Mouse (Mus musculus): ENCODE data around the gene Unc79.
A peak's percentile ranks its signal among the peaks of the same experiment; 100 is the strongest.

Unc79 gene

DNA sequence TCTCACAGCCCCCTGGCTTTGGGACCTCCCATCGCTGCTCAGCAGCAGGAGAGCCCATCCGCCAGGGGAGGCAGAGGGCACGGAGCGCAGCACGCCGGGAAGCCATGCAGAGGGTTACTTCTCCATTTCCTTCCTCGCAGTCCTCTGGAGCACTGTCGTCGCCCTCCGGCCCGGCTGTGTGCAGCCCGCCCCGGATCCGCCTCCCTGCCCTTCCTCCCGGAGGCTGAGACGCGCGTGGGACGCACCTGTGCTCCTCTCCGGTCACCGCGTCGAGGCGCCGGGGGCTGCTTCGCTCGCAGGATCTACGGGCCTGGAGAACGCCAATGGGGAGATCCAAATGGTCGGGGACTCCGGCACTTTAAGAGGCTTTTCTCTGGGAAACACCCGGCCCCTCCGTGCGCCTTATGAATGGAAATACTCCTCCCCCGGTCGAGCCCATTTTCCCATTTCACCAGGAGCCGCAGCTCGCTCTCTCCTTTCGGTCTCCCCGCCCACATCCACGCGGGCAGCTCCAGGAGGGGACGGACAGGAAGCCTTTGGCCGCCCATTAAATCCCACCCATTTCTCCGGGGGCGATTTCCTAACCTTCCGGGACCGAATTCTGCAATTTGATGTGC, at the start of gene Unc79:
Gene Unc79 (plus strand): TSS at position 82 of the 617 bp plus-strand sequence.
- peak; percentile 46 for DNase-seq (ENCODE audit: low read depth, low spot score)

DNA sequence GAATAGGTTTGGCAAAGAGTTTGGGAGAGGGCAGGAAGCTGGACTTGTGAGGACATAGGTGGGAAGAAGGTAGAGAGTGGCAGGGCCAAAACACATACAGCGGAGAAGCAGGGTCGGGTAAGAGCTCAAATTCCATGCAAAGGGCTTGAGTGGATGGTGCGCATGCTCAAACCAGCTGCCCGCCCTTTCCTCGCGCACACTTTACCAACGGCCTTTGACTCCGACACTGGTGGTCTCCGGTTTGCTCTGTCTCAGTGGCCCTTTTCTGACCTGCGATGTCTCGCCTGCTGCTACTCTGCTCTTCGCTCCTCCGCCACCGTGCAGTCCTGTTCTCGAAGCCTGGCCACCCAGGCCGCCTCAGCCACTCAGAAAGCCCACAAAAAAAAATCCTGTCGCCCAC, 49.6 kb upstream of the Unc79 start, which contains the start of gene Cox8c:
Gene Cox8c (plus strand): TSS at position 226 of the 400 bp plus-strand sequence.
- DNase-seq (ENCODE audit: low read depth, low spot score) = no peak

DNA sequence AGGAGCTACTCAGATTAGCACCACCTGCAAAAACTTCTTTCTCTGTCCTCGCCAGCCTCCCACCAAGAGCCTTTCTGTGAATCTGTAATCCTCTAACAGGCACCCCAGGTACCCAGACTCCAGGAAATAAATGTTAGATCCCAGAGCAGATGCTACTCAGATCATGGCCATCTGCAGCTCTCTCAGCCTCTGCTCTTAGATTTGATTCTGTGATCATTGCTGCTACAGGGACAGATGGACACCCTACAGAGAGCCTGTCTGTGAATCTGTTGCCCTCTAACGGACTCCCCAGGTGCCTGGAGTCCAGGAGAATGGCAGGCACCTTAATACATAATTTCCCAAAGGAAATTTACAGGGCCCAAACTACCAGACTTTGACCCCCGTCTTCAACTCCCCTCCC, 40.5 kb upstream of the Unc79 start:
- DNase-seq (ENCODE audit: low read depth, low spot score) = no peak

DNA sequence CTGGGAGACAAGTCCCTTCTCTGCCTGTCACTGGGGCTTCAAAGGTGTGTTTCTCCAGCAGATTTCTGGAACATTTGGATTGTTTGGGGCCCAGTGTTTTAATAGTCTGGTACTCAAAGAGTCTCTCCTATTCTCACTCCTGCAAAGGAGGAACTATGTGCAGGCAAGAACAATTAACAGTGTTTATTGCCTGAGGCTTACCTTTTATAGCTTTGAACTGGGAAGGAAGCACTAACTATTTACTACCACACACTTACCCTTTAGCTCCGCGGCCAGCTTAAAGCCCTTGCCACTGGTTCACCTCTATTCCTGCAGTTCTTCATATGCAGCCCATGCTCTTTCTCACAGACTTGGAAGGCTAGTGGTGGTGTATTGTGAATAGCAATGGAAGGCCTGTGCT, 32.6 kb upstream of the Unc79 start:
- DNase-seq (ENCODE audit: low read depth, low spot score) = no peak

DNA sequence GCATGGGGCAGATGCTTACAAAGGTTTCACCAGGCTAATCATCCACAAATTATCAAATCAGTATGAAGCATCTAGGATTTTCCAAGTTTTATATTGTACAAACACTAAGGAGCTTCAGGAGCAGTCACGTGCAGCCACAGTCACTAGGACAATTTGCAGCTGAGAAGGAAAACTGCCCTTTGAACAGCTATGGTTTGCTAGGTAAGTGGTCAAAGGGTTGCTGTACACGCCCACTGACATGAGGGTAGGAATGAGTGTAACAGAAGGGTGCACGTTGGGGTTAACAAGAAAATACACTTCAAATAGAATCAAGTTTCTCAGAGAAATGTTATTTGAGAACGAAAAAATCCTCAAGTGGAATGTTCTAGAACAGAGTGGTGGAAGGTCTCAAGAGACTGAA, 18.9 kb upstream of the Unc79 start:
- DNase-seq (ENCODE audit: low read depth, low spot score) = no peak

DNA sequence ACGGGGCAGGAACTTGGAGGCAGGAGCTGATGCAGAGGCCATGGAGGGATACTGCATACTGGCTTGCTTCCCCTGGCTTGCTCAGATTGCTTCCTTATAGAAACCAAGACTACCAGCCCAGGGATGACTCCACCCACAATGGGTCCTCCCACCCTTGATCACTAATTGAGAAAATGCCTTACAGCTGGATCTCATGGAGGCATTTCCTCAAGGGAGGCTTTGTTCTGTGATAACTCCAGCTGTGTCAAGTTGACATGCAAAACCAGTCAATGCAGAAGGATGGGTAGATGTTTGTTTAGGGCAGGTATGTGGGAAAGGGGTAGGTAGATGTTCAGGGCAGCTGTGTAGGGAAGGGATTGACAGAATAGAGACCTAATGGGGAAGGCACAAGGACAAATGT, 18.3 kb upstream of the Unc79 start:
- DNase-seq (ENCODE audit: low read depth, low spot score) = no peak

DNA sequence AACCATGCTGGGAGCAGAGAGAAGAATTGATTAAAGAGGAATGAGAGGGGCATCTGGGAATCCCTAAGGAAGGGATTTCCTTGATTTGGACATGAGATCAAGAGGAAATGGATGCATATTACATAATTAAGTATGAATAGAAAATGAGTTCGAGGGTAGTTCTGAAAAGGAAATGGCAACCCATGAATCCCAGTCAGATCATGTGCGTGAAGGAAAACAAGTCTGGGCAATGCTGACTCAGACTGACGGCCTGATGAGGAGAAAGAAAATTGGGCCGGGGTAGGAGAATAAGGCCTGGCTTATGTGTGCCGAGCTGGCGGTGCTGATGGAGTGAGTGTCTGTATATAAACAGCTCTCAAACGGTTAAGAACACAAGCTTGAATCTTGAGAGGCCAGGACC, 17.9 kb upstream of the Unc79 start:
- no peak for DNase-seq (ENCODE audit: low read depth, low spot score)

DNA sequence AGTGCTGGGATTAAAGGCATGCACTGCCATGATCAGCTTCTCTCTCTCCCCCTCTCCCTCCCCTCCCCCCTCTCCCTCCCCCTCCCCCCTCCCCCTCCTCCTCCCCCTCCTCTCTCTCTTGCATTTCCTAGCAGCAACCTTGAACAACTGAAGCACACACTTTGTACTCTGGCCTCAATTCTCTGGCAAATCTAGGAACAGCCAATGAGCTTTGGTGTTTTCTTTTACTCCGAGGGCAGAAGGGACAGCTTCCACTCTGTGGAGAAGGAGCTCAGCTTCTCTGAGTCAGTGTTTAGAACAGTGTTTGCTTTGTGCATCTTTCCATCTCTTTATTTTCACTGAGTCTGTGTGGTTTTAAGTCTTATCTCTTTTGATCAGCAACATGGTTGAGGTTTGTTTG, 12.8 kb upstream of the Unc79 start:
- DNase-seq (ENCODE audit: low read depth, low spot score) = no peak

DNA sequence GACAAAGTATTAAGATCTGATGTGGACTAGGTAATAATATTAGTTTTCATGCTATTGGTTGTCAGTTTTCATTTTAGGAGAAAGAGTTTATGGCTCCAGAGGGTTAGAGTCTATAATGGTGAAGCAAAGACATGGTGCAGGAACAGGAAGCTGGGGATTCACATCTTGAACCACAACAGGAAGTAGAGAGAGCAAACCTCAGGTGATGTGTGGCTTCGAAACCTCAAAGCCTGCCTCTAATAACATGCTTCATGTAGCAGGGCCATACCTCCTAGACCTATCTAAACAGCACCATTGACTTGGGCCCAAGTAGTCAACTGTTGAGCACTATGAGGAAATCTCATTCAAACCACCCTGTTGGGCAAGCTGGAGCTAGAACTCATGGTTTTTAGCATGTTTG, 3.1 kb upstream of the Unc79 start:
- no peak for DNase-seq (ENCODE audit: low read depth, low spot score)

DNA sequence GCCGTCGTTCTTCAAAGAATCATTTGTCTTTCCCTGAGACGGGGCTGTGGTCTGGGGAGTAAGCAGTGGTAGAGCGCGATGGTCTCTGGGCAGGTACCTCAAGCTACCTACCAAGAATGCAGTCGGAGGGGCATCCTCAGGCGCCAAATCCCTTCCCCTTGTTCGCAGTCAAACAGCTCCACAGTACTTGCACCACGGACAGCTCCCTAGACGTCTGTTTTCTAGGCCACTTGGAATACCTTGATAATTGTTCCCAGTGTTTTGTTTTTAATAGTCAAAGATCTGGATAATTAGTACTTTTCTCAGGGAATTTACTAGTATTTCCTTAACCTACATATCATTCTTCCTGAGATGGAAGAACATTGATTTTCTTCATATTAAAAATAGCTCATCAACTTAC, 833 bp upstream of the Unc79 start:
- no peak for DNase-seq (ENCODE audit: low read depth, low spot score)

DNA sequence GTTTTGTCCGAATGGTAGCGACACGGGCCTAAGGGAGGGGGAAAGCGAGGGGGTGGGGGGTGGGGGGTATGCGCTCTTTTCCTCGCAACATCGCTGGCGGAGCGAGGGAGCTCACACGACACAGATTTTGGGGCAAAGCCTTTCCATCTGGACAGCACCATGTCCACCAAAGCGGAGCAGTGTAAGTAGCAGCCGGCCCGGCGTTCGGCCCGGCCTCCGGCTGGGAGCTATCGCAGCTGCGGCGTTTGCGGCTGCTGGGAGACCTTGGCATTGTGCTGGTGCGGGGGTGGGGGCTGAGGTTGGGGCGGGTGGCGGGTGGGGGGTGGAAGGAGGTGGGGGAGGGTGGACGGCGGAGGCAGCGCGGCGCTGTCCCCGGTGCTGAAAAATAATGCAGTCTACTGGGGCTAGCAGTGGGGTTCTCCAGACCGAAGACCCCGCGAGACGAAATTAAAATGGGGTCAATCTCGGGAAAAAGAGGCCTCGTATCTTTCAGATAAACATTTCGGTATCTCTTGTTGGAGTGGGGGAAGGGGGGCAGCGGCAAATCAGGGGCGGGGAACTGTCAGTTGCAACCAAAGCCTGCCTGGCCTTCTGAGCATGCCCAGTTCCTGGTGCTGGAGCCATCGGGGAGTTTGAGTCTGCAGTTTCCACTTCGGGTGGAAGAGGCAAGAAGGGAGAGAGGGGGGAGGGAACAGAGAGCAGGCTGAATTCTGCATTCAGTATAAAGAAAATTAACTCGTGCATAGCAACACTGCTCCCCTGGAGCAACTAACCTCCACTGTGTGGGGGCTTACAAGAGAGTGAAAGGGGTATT, 943 bp downstream of the Unc79 start:
- DNase-seq (ENCODE audit: low read depth, low spot score) = peak; percentile 32

DNA sequence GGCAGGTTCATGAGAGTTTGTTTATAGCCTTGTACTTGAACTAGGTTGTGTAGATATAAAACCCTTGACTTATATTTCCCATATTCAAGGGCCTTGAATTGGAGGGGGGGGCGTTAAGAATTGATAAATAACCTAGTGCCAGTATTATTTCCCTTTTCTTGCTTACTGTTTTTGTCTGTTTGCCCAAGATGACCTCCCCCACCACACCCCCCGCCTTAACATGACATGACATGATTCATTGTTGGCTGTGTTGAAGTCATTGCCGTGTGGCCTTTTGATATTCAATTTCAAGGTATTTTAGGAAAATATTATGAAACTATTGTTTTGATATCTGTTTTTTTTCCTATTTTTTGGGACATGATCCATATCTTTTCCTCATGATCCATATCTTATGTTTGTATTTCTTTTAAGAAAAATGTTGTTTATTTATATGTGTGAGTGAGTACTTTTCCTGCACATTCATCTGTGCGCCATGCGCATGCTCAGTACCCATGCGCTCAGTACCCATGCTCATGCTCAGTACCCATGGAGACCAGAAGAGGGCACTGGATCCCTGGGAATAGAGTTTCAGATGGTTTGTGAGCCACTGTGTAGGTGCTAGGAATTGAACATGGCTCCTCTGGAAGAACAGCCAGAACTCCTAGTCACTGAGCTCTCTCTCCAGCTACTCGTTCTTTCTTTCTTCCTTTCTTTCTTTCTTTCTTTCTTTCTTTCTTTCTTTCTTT, 11.6 kb downstream of the Unc79 start:
- DNase-seq (ENCODE audit: low read depth, low spot score) = no peak

DNA sequence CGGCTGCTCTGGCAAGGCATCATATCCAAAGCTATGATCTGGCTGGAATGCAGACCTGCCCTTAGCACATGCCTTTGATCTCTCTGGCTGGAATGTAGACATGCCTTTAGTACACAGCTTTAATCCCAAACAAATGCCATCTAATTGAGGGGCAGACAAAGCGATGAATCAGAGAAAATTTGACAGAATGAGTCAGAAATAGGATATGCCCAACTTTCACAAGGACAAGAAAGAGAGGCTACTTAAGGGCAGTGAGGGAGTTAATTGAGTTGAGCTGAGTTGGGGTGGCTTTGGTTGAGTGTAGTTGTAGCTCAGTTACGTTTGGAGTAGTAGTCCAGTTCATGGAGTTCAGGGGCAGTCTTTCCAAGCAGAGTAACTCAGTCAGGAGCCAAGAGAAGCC, 12.4 kb downstream of the Unc79 start:
- DNase-seq (ENCODE audit: low read depth, low spot score) = no peak

DNA sequence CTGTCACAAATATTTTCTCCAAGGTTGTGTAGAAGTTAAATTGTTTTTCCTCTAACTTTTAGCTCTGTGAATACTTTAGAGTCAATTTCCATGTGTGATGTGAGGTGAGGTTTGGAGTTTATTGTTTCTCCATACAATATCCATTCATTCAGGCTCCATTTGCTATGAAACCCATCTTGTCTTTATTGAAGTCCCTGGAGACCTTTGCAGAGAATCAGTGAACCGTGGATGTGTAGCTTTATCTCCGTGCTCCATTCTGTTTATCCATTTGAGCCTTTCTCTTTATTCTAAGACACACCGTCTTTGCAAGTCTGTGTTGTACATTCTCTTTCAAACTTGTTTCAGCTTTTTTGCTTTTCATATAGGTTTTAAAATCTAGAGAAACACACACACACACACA, 15.8 kb downstream of the Unc79 start:
- DNase-seq (ENCODE audit: low read depth, low spot score) = no peak

DNA sequence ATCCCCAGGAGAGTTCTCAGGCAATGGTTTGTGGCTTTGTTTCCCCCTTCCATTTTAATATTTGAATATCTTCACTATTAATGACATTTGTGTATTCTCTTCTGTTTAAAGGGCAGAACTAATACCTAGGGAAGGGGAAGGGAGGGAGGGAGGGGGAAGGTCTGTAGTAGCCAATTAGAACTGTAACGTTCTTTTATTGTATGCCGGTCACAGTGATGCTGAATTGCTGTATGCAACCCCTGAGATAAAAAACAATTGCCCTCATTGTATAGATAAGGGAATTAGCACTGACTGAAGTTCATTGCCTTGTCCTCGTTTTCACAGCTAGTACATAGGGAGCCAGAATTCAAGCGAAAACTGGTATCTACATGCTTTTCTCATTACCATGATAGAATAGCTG, 31.9 kb downstream of the Unc79 start:
- no peak for DNase-seq (ENCODE audit: low read depth, low spot score)

DNA sequence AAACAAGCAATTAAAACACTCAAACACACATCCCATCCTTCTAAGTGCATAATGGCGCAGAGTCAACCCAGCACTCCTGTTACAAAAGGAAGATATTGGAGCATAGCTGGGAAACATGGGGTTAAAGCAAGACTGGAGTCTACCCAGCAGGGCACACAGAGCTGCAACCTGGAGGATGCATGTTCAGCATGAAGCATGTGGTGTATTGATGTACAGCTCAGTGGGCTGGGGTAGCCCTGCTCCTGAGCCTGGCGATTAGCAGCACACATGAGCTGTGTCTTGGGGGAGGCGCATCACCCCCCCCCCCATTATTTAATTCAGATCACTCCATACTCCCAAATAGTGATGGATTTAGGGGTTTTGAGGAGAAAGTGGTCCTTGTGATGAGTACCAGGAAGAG, 32.9 kb downstream of the Unc79 start:
- DNase-seq (ENCODE audit: low read depth, low spot score) = no peak

DNA sequence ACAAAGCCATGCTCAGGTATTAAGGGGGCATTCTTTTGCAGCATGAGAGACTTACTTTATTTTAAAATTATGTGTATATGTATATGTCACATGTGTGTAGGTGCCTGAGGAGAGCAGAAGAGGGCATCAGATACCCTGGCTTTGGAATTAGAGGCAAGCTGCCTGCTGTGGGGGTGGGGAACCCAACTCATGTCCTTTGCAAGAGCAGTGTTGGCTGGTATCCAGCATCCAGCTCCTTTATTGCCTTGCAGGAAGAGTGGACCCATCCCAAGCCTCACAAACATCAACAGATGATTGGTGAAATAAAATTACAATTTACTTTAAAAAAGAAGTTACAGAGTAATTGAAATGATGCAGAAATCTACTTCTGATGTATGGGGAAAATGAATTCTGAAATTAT, 36.7 kb downstream of the Unc79 start:
- no peak for DNase-seq (ENCODE audit: low read depth, low spot score)

DNA sequence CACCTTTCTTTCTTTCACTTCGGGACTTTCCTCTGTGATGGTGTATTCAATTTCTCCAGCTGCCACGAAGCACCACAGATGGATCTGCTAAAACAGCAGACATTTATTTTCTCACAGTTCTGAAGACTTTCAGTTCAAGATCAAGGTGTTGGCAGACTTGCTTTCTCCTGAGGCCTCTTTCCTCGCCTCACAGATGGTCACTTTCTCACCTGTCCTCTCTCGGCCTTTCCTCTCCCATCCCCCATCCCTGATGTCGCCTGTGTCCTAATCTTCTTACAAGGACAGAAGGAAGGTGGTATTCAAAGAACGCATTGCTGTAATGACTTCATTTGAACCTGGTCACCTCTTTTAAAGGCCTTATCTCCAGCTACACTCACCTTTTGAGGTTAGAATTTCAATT, 39.1 kb downstream of the Unc79 start:
- no peak for DNase-seq (ENCODE audit: low read depth, low spot score)

DNA sequence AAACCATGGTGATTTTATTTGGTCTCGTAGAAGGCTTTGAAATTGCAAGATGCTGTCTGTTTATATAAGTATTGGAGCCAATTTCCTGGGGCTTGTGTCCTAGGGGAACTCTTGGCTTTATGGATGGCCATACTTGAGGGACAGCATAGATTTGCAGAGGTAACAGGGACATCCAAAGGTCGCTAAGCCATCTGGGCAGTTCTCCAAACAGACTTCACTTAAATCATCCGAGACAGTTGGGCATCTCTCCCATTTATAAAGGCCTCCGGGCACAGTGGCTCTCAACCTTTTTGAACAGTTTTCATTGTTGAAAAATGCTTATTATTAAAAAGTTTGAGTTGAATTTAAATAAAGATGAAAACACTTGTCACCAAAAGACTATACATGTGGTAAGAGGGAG, 59.8 kb downstream of the Unc79 start:
- no peak for DNase-seq (ENCODE audit: low read depth, low spot score)

DNA sequence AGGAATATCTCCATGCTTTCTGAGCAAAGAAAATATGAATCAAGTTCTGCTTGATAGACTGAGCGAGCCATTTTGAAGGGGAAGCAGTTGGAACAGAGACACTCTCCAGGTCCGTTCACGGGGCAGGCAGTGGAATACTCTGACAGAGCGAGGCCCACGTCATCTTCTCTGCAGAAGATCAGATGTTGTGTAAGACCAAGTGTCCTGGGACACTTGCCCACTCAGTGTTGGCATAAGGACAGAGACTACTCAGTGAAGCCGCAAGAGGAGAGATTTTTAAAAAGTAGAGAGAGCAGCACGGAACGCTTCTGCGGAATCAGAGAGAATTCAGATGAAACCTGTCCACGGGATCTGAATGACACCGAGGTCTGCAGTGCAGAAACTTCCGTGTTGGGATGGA, 69.5 kb downstream of the Unc79 start:
- DNase-seq (ENCODE audit: low read depth, low spot score) = no peak

DNA sequence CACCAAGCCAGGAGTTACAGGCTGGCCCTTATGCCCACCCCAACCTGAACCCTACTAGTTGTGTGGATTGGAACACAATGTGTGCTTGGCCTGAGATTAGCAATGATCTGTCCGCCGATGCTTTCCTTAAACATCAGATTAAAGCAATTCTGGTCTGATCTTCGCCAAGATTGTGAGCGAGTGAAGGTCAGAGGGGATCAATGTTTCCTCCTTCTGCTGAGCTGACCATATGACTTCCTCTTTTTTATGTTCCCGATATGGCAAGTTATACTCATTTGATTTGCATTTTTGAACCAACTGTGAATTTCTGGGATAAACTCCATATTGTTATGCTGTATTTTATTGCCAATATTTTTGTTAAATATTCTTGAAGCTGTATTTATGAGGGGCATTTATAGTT, 88.0 kb downstream of the Unc79 start:
- DNase-seq (ENCODE audit: low read depth, low spot score) = no peak

DNA sequence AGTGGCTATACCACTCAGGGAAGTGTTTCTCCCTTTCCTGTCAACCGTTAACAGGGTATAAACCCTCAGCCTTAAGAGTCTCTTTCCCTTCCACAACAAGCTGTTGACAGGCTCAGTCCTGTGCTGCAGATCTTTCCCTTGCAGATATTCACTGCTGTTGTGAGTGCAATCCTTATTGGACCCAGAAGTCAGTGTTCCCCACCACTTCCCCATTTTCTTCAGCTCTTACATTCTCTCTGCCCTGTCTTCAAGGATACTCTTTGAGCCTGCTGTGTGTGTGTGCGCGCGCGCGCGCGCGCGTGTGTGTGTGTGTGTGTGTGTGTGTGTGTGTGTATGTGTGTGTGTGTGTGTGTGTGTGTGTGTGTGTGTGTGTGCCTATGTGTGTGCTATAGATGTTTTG, 90.7 kb downstream of the Unc79 start:
- DNase-seq (ENCODE audit: low read depth, low spot score) = no peak

DNA sequence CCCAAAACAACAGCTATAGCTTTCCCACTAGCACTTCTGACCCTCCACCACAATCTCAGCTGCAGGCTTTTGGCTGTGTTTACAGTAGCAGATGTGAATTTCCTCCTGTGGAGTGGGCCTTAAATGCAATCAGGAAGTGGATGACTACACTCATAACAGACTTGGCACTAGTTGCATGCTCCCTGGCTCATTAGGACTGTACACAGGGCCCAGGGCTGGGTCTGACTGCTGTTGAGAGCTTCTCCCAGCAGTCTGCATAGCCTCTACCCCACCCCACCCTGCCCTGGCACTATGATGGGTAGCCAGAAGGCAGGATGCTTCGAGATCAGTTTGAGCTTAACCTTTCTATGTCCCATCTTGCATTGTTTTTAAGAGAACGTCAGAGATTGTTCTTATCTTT, 91.5 kb downstream of the Unc79 start:
- DNase-seq (ENCODE audit: low read depth, low spot score) = no peak

Measured in retina, adult 2 months (tissue).